Mouse (Mus musculus): ENCODE data around the gene Olfr27. TPM values are rescaled to one million over a fixed set of nuclear protein-coding genes. Genes with fewer than 3 reads are reported as not detected.

Gene Olfr27
- not detected for total RNA-seq (2021)
- long read RNA-seq, experiment 1, result 0 reads
- long read RNA-seq, experiment 2, result 0 reads

- no peak for DNase-seq
Measured at GRCm38 (mm10) chr9:39127831-39128230, at the start of gene Olfr27. Olfr27 (plus strand) TSS chr9:39128131.

DNA sequence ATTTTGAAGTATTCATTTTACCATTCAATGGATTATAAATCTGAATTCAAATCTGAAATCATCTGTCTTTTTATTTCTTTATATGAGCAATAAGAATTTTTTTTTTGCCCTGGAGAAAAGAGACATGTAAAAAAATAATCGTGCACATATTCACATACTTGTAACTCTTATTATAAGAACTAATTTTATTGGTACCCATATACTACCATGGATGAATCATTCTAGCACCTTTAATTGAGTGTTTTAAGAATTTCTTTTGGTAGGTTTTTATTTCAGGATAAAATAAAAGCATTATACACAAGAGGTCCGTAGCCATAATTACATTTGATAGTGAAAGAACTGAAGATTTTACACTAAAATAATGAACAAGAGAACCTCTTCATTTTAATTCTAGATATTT is 49.1 kb upstream of the Olfr27 start, which contains the start of gene Olfr938:
TSS of gene Olfr938 (minus strand) at position 101 of the 400 bp plus-strand sequence.
- DNase-seq, result no peak

GRCm38 (mm10) chr9:39127326-39127725 is 605 bp upstream of the Olfr27 start:
- DNase-seq, result no peak

DNA sequence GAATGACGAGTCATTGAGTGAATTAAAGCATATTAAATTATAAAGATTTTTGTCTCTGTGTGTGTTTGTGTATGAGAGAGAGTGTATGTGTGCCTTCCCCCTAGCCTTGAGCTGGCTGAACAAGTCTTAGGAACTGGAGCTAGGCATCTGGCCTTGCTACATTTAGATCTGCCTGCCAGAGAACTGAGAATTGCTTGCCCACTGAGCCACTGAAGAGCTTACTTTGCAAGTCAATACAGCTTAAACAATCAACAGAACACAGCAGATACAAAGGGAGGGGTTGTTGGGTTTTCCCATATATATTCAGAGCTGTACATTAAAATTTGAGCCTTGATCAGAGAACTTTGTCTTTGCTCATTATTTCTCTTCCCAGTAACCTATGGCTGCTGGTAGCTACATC is 24.5 kb downstream of the Olfr27 start:
- DNase-seq, result no peak

DNA sequence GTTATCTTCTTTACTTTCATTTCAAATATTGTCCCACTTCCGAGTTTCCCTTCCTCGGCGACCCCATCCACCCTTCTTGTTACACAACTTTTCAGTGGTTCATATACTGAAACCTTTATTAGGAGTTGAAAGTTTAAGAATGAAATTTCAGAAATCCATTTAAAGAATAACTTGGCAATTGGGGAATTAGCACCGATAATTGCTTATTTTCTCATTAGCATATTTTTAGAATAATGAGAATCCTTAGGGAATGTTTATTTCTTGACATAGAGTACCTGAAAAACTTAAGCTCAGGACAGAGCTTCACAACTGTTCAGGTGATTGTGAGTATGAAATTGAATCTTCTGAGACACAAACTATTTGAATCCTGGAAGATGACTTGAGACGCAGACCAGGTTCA is 38.1 kb downstream of the Olfr27 start, which contains the start of gene Olfr943:
TSS of gene Olfr943 (plus strand) at position 301 of the 400 bp plus-strand sequence.
- no peak for DNase-seq

Other genes with a start within 250 kb of the Olfr27 start
- gene Olfr930, start 198.3 kb upstream of the Olfr27 start, total RNA-seq (2021), result not detected
- gene Olfr933, start 155.8 kb upstream of the Olfr27 start, total RNA-seq (2021), result not detected
- not detected for gene Olfr934, start 139.8 kb upstream of the Olfr27 start, total RNA-seq (2021)
- gene Olfr935, start 128.4 kb upstream of the Olfr27 start, total RNA-seq (2021), result not detected
- gene Olfr146, start 104.8 kb upstream of the Olfr27 start, total RNA-seq (2021), result not detected
- not detected for gene Olfr937, start 63.2 kb upstream of the Olfr27 start, total RNA-seq (2021)
- not detected for gene Olfr938, start 49.2 kb upstream of the Olfr27 start, total RNA-seq (2021)
- not detected for gene Olfr943, start 38.2 kb downstream of the Olfr27 start, total RNA-seq (2021)
- gene Olfr944, start 73.8 kb downstream of the Olfr27 start, total RNA-seq (2021), result not detected
- not detected for gene Olfr1537, start 121.9 kb downstream of the Olfr27 start, total RNA-seq (2021)
- gene Olfr945, start 148.7 kb downstream of the Olfr27 start, total RNA-seq (2021), result not detected
- not detected for gene Olfr948, start 197.9 kb downstream of the Olfr27 start, total RNA-seq (2021)